Mouse (Mus musculus) heart, postnatal 0 days (tissue): ENCODE data around the gene Vrk2.

ENCODE experiments used
- CTCF ChIP-seq: IDR thresholded peaks from 2 replicates; pipeline ENCODE4 v1.5.1; 2016; ENCODE audit warnings: antibody characterized with exemption, control low read depth, low read depth
- EP300 ChIP-seq: IDR thresholded peaks from 2 replicates; pipeline ENCODE4 v1.6.1; 2016; ENCODE audit warnings: antibody characterized with exemption, low read depth

GRCm38 (mm10) chr11:26596186-26596585 lies 2.4 kb upstream of the Vrk2 start:
- TF ChIP-seq CTCF = no peak
- no peak for TF ChIP-seq EP300
